Comparison of ENCODE assay signal across 9 mouse cellular contexts in genomic region chr16:5131251-5131922, GRCm38 (mm10). TPM values are rescaled to one million over a fixed set of nuclear protein-coding genes. Genes with fewer than 3 reads are reported as not detected.
DNase-seq lines count a peak whose midpoint lies in the region; ATAC-seq and TF ChIP-seq lines count a peak whose summit lies in the region.
"Had no signal": no experiment of that assay in that cellular context is flagged by ENCODE, and none has a peak within 500 bp of the region (broad histone marks: within the 10 kb centered on the region; RNA-seq: fewer than 3 reads in every experiment).

No protein-coding gene starts in this region.

- TF ChIP-seq CTCF in kidney, postnatal 0 days (IDR thresholded peaks at IDR 0.05; ENCODE audit: low read depth): no peak
- no peak for TF ChIP-seq CTCF in heart, postnatal 0 days (IDR thresholded peaks at IDR 0.05; ENCODE audit: low read depth)

- H3K4me1 ChIP-seq in kidney, postnatal 0 days (replicated peaks; ENCODE audit: insufficient read depth, low read length): no peaks in the 10 kb centered on the region
- H3K4me1 ChIP-seq in embryonic facial prominence, embryonic 10.5 days: peaks cover 25% of the 10 kb centered on the region
- peaks cover 37% of the 10 kb centered on the region for H3K4me1 ChIP-seq in heart, postnatal 0 days (ENCODE audit: control insufficient read depth, insufficient read depth)

- H3K4me2 ChIP-seq in kidney, postnatal 0 days (ENCODE audit: low read length): peak overlapping the region; percentile 59
- H3K4me2 ChIP-seq in heart, postnatal 0 days (ENCODE audit: low read depth, low read length): peak overlapping the region; percentile 58; the same call in 1 of the 2 replicates

- no peak for TF ChIP-seq EP300 in heart, postnatal 0 days (IDR thresholded peaks at IDR 0.05; ENCODE audit: low read depth)

- peaks cover 18% of the 10 kb centered on the region; the same call in 1 of the 2 replicates for H3K27me3 ChIP-seq in kidney, postnatal 0 days (ENCODE audit: insufficient read depth, low read length)
- H3K27me3 ChIP-seq in embryonic facial prominence, embryonic 10.5 days (replicated peaks; ENCODE audit: low read depth, poor library complexity, severe bottlenecking): peaks cover 75% of the 10 kb centered on the region
- peaks cover 43% of the 10 kb centered on the region for H3K27me3 ChIP-seq in heart, postnatal 0 days (ENCODE audit: control insufficient read depth, insufficient read depth, low read length)

- H3K36me3 ChIP-seq in kidney, postnatal 0 days (ENCODE audit: insufficient read depth, low read length): no peaks in the 10 kb centered on the region
- no peaks in the 10 kb centered on the region for H3K36me3 ChIP-seq in embryonic facial prominence, embryonic 10.5 days (replicated peaks)
- no peaks in the 10 kb centered on the region for H3K36me3 ChIP-seq in heart, postnatal 0 days (replicated peaks; ENCODE audit: control insufficient read depth, insufficient read depth, low read length)

- ATAC-seq in kidney, postnatal 0 days (replicated peaks; ENCODE audit: low FRiP score, low read depth): no peak
- ATAC-seq in heart, postnatal 0 days (ENCODE audit: insufficient read depth, low read depth): no peak

- peak overlapping the region; percentile 51; the same call in 1 of the 2 replicates for H3K9ac ChIP-seq in kidney, postnatal 0 days (ENCODE audit: low read depth, low read length)
- H3K9ac ChIP-seq in heart, postnatal 0 days (replicated peaks; ENCODE audit: low read depth, low read length): no peak overlapping the region

- 3% methylated on average over 25 of the region's 25 CpGs for WGBS in kidney, postnatal 0 days
- 3% methylated on average over 25 of the region's 25 CpGs for WGBS in embryonic facial prominence, embryonic 10.5 days
- WGBS in heart, postnatal 0 days: 8% methylated on average over 25 of the region's 25 CpGs

- peak overlapping the region; percentile 39 for H3K4me3 ChIP-seq in kidney, postnatal 0 days (replicated peaks; ENCODE audit: low read depth, low read length)
- H3K4me3 ChIP-seq in embryonic facial prominence, embryonic 10.5 days: peak overlapping the region; percentile 55
- H3K4me3 ChIP-seq in heart, postnatal 0 days (ENCODE audit: low read depth, low read length): peak overlapping the region; percentile 45

- H3K27ac ChIP-seq in kidney, postnatal 0 days: no peak overlapping the region
- no peak overlapping the region for H3K27ac ChIP-seq in embryonic facial prominence, embryonic 10.5 days (replicated peaks)
- no peak overlapping the region for H3K27ac ChIP-seq in heart, postnatal 0 days (ENCODE audit: low read depth)

- H3K9me3 ChIP-seq in kidney, postnatal 0 days (replicated peaks; ENCODE audit: low read length): no peaks in the 10 kb centered on the region
- no peaks in the 10 kb centered on the region for H3K9me3 ChIP-seq in embryonic facial prominence, embryonic 10.5 days
- H3K9me3 ChIP-seq in heart, postnatal 0 days (replicated peaks; ENCODE audit: control insufficient read depth, low read length): no peaks in the 10 kb centered on the region

- no peak for DNase-seq in kidney, postnatal 0 days (ENCODE audit: low spot score)
- no peak for DNase-seq in kidney, postnatal 36 days
- DNase-seq in embryonic facial prominence, embryonic 10.5 days (ENCODE audit: low spot score): peak; percentile 28
- DNase-seq in heart, postnatal 0 days (ENCODE audit: low spot score): no peak
- DNase-seq in lung, postnatal 25 days (ENCODE audit: low spot score): peak; percentile 32
- no peak for DNase-seq in right cerebral cortex, postnatal 25 days
- no peak for DNase-seq in thymus, adult 18-20 months
- DNase-seq in right cerebral cortex, postnatal 4 days: no peak
- DNase-seq: thymus, postnatal 25 days had no signal

RNA-seq across cellular contexts. Expression of gene Ppl, which starts 0.8 kb away (rescaled TPM):
- 2.8 TPM in 2 replicates for polyA plus RNA-seq in kidney, postnatal 0 days (2015; fragmentation: Nextera tagmentation; extraction: Ambion mirVana)
- polyA plus RNA-seq in embryonic facial prominence, embryonic 10.5 days (2016; fragmentation: Nextera tagmentation; extraction: Ambion mirVana): 1.8 and 2.4 TPM in 2 replicates
- 1.9 and 2.4 TPM in 2 replicates for total RNA-seq in heart, postnatal 0 days (2014; rRNA removed; ENCODE audit: low replicate concordance)
- polyA plus RNA-seq in heart, postnatal 0 days (2015; fragmentation: Nextera tagmentation; extraction: Ambion mirVana): 0.85 and 1.00 TPM in 2 replicates

RNA-seq across cellular contexts. Expression of gene Sec14l5, which starts 15.5 kb away (rescaled TPM):
- not detected in 2 replicates for polyA plus RNA-seq in kidney, postnatal 0 days (2015; fragmentation: Nextera tagmentation; extraction: Ambion mirVana)
- 0.10 and 0.16 TPM in 2 replicates for polyA plus RNA-seq in embryonic facial prominence, embryonic 10.5 days (2016; fragmentation: Nextera tagmentation; extraction: Ambion mirVana)
- total RNA-seq in heart, postnatal 0 days (2014; rRNA removed; ENCODE audit: low replicate concordance): not detected in 2 replicates
- not detected in 2 replicates for polyA plus RNA-seq in heart, postnatal 0 days (2015; fragmentation: Nextera tagmentation; extraction: Ambion mirVana)

Comparison
In these comparisons a context has a peak if more than half of its experiments do, and no peak if none do; other contexts are left out.
1. DNase-seq: peak in embryonic facial prominence, embryonic 10.5 days (single experiment) and lung, postnatal 25 days (single experiment); none in kidney, postnatal 0 days (single experiment), kidney, postnatal 36 days (0 of 2), heart, postnatal 0 days (single experiment), right cerebral cortex, postnatal 25 days (single experiment), thymus, adult 18-20 months (0 of 2) and right cerebral cortex, postnatal 4 days (single experiment).
2. Peak in every context shown above with its lines, with median percentiles within 50 percentile points of each other: H3K4me3 ChIP-seq.